Mouse (Mus musculus): Measurements from ENCODE around the gene D630003M21Rik.

Gene D630003M21Rik

GRCm38 (mm10) chr2:158166628-158167027 is 62.4 kb downstream of the D630003M21Rik start:
- DNase-seq (ENCODE audit: low spot score) = no peak

DNA sequence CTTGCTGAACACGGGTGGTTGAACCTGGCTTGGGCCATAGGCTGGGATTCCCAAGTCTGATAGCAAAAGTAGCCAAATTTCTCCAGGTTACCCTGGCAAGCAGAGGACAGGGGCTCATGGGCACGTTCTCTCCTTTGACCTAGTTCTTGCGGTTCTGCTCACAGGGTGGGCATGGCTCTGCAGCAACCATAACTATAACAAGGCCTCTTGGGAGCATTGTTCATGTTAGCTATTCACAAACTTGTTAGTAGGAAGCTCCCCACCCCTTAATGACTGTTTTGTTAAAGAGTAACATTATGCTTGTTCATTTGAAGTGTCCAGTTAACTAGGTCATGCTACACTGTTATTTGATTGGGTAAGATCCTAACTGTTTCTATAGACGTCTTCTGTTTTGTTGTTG is 63.2 kb downstream of the D630003M21Rik start:
- no peak for DNase-seq (ENCODE audit: low spot score)

DNA sequence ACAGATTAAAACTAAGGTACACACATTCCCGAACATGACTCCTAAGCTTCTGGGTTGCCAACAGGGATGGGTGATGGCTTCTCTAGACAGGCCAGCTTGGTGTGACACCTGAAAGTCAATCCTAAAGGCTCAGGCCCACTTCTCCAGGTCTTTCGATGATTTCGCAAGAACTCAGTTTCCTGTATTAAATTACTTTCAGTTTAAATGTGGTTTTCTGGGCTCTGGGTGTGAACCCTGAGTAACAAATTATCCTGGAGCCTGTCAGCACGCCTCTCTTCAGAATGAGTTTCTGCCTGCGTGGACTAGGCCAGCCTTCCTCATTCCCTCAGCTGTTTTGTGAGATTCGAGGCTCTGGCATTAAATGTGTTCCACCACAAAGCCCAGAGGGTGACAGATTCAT is 66.0 kb downstream of the D630003M21Rik start:
- DNase-seq (ENCODE audit: low spot score) = no peak

- no peak for DNase-seq (ENCODE audit: low spot score)
Measured at GRCm38 (mm10) chr2:158161761-158162160, 67.3 kb downstream of the D630003M21Rik start.

GRCm38 (mm10) chr2:158159376-158160235 is 69.4 kb downstream of the D630003M21Rik start:
- no peak for DNase-seq (ENCODE audit: low spot score)

GRCm38 (mm10) chr2:158157654-158158053 is 71.4 kb downstream of the D630003M21Rik start:
- peak; percentile 67 for DNase-seq (ENCODE audit: low spot score)

- DNase-seq (ENCODE audit: low spot score) = no peak
Measured at GRCm38 (mm10) chr2:158156487-158156886, 72.5 kb downstream of the D630003M21Rik start.

DNA sequence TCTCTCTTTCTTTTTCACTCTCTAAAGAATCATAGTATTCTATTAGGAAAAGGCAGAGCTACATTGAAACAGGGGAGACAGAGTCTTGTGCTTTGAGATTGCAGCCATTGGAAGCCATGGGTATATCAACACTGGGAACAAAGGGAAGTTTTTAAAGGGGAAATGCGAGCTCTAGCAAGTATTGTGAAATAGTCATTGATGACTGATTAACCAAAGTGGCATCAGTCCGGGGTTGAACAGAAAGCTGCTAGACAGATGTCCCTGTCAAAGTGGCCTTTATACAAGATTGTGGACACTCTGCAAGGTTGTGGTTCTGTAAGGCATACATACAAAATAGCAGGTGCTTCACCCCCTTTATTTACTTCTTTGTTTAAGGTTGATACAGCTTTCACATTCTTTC is 73.4 kb downstream of the D630003M21Rik start:
- no peak for DNase-seq (ENCODE audit: low spot score)

GRCm38 (mm10) chr2:158155101-158155500 is 73.9 kb downstream of the D630003M21Rik start:
- no peak for DNase-seq (ENCODE audit: low spot score)

GRCm38 (mm10) chr2:158154641-158155040 is 74.4 kb downstream of the D630003M21Rik start:
- no peak for DNase-seq (ENCODE audit: low spot score)

DNA sequence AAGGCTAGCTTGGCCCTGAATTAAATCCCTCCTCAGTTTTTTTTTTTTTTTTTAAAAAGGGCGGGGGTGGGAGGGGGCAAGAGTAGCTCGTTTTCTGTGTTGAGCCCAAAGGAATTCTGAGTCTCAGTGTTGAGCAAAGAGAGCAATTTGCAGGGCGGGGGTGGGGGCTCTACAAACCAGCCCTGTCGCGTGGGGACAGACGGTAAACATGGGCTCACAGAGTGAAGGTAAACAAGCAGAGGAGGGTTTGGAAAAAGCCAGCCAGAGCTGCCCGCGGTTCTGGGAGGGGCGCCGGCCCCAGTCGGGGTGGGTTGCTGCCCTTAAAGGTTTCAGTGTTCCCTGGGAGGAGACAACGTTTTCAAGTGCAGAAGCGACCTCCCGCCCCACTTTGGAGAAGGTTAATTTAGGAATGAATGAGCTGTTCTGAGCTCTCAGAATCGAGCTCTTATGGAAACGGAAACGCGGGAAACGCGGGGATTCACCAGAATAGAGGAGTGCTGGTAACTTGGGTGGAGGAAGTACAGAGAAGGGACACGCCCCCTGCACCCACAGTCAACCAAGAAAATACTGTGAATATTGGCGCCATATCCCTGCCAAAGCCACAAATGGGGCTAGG is 75.2 kb downstream of the D630003M21Rik start:
- DNase-seq (ENCODE audit: low spot score) = no peak

- DNase-seq (ENCODE audit: low spot score) = peak; percentile 57
Measured at GRCm38 (mm10) chr2:158152685-158153309, 76.2 kb downstream of the D630003M21Rik start.

DNA sequence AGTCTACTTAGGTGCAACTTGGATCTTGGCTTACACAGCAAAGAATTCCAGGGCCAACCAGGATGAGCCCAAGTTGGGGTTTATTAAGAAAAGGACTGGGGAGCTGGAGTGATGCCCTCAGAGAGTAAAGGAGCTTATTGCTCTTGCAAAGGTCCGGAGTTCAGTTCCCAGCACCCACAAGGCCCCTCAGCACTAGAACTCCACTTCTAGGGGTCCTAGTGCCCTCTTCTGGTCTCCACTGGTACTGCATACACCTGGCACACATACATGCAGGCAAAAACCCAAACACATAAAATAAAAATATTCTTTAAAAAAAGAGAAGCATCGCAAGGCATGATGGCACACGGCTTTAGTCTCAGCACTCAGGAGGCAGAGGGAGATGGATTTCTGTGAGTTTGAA is 77.9 kb downstream of the D630003M21Rik start:
- DNase-seq (ENCODE audit: low spot score) = no peak

DNA sequence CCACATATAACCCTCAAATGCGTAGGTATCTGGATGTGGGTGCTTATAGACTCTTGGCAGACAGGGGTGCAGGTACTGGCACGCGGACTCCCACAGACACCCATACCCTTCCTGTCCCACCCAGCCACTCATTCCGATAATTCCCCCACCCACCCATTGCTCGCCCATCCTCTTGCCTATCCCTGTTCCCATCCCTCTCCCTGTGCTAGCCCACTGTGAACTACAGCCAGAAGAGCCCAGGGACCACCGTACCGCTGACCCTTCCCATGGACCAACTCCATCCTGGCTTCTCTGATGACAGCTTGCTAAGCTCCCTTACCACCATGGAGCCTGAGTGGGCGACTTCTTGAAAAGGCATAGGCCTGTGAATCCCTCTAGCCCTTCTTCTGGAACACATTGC is 82.1 kb downstream of the D630003M21Rik start:
- DNase-seq (ENCODE audit: low spot score) = no peak

DNA sequence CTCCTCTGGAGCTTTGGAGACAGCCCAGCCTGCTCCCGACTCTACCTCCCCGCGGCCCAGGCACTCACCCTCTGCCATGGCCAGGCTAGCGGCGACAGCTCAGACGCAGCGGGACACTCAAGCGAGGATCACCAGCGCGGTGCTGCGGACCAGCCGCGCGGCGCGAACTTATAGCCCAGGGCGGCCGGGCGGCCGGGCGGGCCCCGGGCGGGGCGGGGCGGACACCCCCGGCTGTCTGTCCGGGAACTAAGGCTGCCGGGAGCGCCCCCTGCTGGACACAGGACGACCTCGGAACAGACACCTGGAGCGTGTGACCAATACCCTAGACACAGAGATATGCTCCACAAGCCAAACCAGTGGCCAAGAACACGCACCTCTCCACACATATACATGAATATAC is 82.8 kb downstream of the D630003M21Rik start, which contains the start of gene Tgm2:
TSS of gene Tgm2 (minus strand) at position 214 of the 400 bp plus-strand sequence.
- peak; percentile 82 for DNase-seq (ENCODE audit: low spot score)

GRCm38 (mm10) chr2:158145528-158146065 is 83.4 kb downstream of the D630003M21Rik start:
- no peak for DNase-seq (ENCODE audit: low spot score)

DNA sequence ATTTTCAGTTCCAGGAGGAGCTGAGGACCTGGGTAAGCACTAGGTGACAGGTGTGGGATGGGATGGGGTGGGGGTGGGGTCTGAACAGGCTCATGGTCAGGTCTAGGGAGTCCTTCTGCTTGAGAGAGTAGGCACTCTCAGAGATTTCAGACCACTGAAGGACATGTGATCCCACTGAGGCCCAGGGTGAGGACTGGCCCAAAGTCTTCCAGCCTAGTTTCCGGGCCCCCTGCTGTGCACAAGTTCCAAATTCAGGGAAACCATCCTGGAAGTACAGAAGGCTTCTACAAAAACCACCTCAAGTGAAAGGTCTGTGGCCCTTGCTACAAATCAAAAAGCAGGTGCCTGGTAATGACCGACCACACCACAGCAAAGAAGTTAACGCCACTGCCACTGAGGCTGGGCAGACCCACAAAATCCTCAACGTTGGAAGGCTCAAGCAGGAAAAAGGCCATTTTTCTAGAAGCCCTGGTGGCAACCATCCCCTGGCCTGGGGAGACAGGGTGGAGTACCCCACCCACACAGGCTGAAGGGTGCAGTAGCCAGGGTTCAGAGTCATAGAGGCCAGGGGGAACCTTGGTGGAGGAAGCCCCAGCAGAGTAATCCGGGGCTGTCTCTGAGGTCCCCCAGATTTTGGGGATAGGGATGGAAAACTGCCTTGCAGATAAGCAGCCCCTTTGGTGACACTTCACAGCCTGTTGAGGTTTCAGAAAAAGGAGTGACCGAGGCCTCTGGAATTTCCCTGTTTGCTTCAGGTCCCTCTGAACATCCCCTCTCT is 84.1 kb downstream of the D630003M21Rik start:
- DNase-seq (ENCODE audit: low spot score) = no peak

- no peak for DNase-seq (ENCODE audit: low spot score)
Measured at GRCm38 (mm10) chr2:158144263-158144662, 84.8 kb downstream of the D630003M21Rik start.

DNA sequence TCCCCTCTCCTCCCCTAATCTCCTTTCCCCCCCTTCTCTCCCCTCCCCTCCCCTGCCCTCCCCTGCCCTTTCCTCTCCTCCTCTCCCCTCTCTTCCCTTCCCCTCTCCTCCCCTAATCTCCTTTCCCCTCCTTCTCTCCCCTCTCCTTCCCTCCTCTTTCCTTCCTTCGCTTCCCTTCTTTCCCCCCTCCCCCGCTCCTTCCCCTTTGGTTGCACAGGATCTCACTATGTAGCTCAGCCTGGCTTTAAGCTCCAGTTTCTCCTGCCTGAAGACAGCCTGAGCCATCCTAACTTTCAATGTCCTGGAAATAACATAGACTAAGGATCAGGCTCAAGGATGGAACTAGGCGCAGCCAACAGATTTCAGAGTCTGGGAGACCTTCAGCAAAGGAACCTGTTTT is 85.2 kb downstream of the D630003M21Rik start:
- DNase-seq (ENCODE audit: low spot score) = no peak

- no peak for DNase-seq (ENCODE audit: low spot score)
Measured at GRCm38 (mm10) chr2:158142981-158143380, 86.0 kb downstream of the D630003M21Rik start.

GRCm38 (mm10) chr2:158141690-158142440 is 87.2 kb downstream of the D630003M21Rik start:
- DNase-seq (ENCODE audit: low spot score) = no peak
